In the genomic region with DNA sequence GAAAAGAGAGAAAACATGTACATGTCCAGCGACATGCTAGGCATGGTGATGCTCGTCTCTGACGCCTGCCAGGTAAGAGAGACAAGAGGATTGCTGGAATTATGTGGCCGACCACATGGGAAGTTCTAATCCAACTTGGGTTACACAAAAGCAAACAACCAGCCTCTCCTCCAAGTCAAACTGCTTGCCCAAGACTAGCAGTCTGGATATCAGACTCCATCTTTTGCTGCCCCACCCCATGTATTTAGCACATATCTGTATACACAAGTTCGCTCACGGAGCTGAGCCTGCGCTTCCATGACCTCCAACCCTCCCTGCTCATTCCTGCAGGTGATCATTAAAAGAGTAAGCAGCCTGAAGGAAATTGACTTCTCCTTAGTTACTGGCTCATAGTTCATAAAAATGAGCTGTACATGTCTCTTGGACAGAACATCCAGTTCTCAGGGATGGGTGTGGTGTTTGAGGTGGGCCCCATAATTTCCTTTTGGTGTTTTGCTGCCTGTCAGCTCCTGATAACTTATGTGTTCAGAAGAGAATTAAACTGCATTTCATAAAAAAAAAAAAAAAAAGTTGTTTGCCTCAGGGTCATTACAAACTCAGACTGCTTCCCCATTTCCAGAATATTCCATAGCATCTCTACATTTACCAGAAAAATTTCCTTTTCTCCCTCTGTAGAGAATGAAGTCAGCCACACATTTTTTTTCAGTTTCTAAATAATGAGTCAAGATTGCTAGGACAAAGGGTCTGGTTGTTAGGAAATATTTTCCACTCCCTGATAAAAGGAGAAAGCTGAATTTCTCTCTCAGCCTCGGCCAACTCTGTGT, we compare ENCODE assay signal across 1 mouse cellular context.
TF ChIP-seq lines count a peak whose summit lies in the region.

No protein-coding gene starts in this region.

TF ChIP-seq in CH12.LX, 34 proteins besides CTCF, POLR2A, EP300 and RAD21 (continued from another document):
- no peak for TF ChIP-seq MAZ (IDR thresholded peaks at IDR 0.05; ENCODE audit: low read depth, low read length)
TF ChIP-seq in CH12.LX: peak in this region for 1.
